Mouse (Mus musculus) kidney, adult 2 months (tissue): ENCODE data around the gene Dnah1. TPM values are rescaled to one million over a fixed set of nuclear protein-coding genes. Genes with fewer than 3 reads are reported as not detected.

Source experiments
- DNase-seq: peaks from one replicate; pipeline ENCODE4 v3.0.0; 2021
- H3K27ac ChIP-seq: fragments of 200-500 bp; 2 replicates; pipeline ENCODE4 v1.5.1; 2012; ENCODE audit warnings: low read depth, low read length, control low read depth, inconsistent platforms; ENCODE audit not compliant: insufficient read depth
- H3K27me3 ChIP-seq: fragments of 200-500 bp; replicated peaks from 2 replicates; pipeline ENCODE4 v1.6.1; 2012; ENCODE audit warnings: mild to moderate bottlenecking, moderate library complexity, low read length, inconsistent platforms; ENCODE audit not compliant: control insufficient read depth, insufficient read depth
- H3K36me3 ChIP-seq: fragments of 200-500 bp; 2 replicates; pipeline ENCODE4 v1.6.1; 2012; ENCODE audit warnings: mild to moderate bottlenecking, moderate library complexity, low read length, inconsistent platforms; ENCODE audit not compliant: control insufficient read depth, insufficient read depth
- H3K4me1 ChIP-seq: fragments of 200-500 bp; 2 replicates; pipeline ENCODE4 v1.6.1; 2011; ENCODE audit warnings: low read length; ENCODE audit not compliant: control insufficient read depth, insufficient read depth
- H3K4me3 ChIP-seq: fragments of 200-500 bp; 2 replicates; pipeline ENCODE4 v1.5.1; 2011; ENCODE audit warnings: mild to moderate bottlenecking, low read depth, low read length, control low read depth; ENCODE audit not compliant: insufficient read depth
- CTCF ChIP-seq: fragments of 200-500 bp; conservative IDR thresholded peaks from 2 replicates; pipeline ENCODE4 v1.5.1; 2011; ENCODE audit warnings: low read depth, mild to moderate bottlenecking, control low read depth, low read length, moderate library complexity, mixed read lengths; ENCODE audit not compliant: insufficient read depth, insufficient read length
- POLR2A ChIP-seq: fragments of 200-500 bp; IDR thresholded peaks from one replicate; pipeline ENCODE4 v1.6.1; 2011; ENCODE audit warnings: low read depth, low read length, control low read depth
- WGBS: fragments of 180-500 bp; shearing (Covaris S2); methylation state at CpG from one replicate; pipeline ENCODE4 v1.1.7; 2018; 5-methylcytosine and 5-hydroxymethylcytosine counted together
- polyA plus RNA-seq: library from polyadenylated mRNA; depleted of rRNA; stranded (reverse); fragments of >200 nt; gene quantifications from 2 replicates; pipeline ENCODE4 v1.2.3, GENCODE M21; 2012

The Dnah1 gene
- polyA plus RNA-seq, 1 experiment = 0.41 TPM

DNA sequence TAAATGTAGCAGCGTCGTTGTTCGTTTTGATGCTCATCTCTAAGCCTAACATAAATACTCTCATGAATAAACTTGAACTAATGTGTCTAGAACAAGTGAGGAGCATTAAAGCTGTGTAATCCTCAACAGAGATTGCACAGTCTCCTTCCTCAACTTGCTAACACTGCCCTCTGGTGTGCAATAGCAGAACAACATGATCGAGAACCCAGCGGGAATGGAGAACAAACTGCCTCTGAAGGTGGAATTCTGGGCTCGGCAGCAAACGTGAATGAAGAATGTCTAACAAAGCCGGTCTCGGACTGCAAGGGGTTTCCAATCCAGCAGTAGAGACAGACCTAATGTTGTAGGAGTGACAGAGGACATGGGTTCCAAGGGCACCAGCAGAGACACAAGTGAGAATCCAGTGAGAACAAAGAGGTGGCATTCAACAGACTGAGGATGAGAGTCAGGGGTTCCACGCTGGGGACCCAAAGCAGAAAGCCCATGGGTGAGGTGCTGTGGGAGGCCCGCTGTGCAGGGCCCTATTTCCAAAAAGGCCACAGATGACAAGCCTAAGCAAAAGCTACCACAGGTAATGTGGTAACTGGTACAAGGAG is 89.6 kb downstream of the Dnah1 start:
- Histone ChIP-seq H3K4me1 (no peaks in the 10 kb centered on the region), H3K36me3 (no peaks in the 10 kb centered on the region), H3K4me3 (no peak overlapping the region), H3K27ac (peak overlapping the region; percentile 63; the same call in 1 of the 2 replicates), H3K27me3 (no peaks in the 10 kb centered on the region)
- WGBS = 11% methylated on average over 11 of the region's 11 CpGs
- TF ChIP-seq POLR2A (no peak), CTCF (peak; percentile 86)
- peak; percentile 86 for DNase-seq

DNA sequence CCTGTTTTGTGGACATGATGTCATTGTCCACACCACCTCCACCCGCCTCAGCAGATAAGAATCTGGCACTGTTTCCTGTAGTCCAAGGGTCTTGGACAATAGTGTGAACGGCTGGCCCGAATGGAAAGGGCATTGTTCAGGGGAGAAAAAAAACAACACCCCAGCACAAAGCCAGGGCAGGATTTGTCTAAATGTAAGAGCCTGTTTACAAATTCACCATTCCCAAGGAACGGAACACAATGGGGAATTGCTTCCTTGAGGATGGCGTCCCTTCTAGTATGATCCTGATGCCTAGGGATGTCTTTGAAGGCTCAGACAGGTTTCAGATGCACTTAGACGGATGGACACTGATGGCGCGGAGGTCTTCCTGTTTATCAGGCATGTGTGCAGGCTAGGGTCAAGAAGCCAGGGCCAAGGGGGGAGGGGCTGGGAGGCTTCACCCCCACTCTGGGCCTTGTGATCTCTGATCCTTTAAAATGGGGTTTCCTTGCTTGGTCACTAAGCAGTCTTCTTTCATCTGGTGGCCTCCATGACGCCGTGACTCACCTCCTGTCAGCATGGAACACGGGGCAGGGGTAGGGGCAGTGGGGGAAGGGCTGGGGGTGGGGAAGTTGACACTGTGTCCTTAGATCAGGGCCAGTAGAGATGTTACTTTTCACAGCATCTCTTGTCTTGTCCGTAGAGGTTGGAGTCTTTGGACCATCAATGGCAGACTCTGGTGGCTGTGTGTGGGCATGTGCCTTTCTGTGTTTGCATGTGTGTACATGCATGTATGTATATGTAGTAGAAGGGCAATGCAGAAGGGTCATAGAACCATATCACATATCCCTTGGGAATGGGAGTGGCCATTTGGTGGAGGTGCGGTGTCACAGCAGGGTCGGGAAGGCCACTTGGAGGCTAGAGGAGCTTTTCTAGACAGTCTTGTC is 90.4 kb downstream of the Dnah1 start:
- H3K4me3 ChIP-seq = no peak overlapping the region
- peak; percentile 79 for DNase-seq
- WGBS = 65% methylated on average over 14 of the region's 14 CpGs
- H3K36me3 ChIP-seq = no peaks in the 10 kb centered on the region
- peak overlapping the region; percentile 72 for H3K27ac ChIP-seq
- no peaks in the 10 kb centered on the region for H3K27me3 ChIP-seq
- no peaks in the 10 kb centered on the region for H3K4me1 ChIP-seq
- TF ChIP-seq POLR2A = no peak
- TF ChIP-seq CTCF = no peak

DNA sequence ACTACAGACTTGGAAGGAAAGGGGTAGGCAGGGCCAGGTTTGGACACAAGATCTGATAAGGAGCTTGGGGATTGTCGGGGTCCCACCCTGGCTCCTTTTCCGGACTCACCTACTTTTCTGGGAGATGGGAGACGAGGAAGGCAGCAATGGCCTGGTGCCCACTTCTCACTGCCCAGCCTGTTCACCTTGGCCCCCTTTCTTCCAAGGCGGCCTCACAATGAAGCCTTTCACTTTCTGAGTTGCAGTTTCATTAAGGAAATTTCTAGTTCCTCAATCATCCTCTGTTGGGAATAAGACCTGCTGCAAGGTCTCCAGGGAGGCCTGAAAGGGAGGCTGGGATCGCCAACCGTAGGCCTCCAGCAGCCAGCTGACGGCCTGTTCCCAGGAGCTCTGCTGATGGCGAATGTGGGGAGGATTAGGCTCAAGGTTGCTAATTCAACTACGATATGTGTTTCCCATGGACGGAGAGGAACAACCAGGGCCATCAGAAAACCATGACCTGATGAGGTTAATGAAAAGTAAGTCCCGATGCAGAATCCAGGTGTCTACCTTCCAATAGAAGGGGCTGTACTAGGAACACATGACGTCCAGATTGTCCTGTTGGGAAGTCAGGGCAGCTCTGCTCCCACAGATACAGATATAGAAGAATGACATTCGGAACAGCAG is 91.2 kb downstream of the Dnah1 start:
- no peak overlapping the region for H3K4me3 ChIP-seq
- no peak for TF ChIP-seq CTCF
- no peak for TF ChIP-seq POLR2A
- WGBS = 75% methylated on average over 13 of the region's 13 CpGs
- peak overlapping the region; percentile 72 for H3K27ac ChIP-seq
- DNase-seq = peak; percentile 50
- H3K27me3 ChIP-seq = no peaks in the 10 kb centered on the region
- H3K4me1 ChIP-seq = no peaks in the 10 kb centered on the region
- no peaks in the 10 kb centered on the region for H3K36me3 ChIP-seq

DNA sequence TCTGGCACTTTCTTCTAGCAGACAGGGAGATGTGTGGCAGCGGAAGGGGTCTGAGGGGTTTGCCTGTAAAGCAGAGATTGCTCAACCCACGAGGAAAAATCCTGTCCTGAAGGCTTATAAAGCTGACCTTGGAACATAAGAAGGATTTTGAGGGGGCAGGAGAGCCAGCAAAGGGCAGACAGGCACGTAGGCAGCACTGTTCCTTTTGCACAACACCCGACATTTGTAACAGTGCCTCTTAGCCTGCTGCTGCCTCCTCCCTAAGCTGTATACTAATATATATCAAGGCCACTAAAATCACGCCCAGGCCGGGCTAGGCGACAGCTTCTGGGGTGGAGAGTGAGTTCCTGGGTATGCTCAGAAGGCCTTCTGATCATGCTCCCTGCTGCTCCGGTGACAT is 93.3 kb downstream of the Dnah1 start:
- no peaks in the 10 kb centered on the region for H3K4me1 ChIP-seq
- TF ChIP-seq POLR2A = no peak
- no peak for TF ChIP-seq CTCF

DNA sequence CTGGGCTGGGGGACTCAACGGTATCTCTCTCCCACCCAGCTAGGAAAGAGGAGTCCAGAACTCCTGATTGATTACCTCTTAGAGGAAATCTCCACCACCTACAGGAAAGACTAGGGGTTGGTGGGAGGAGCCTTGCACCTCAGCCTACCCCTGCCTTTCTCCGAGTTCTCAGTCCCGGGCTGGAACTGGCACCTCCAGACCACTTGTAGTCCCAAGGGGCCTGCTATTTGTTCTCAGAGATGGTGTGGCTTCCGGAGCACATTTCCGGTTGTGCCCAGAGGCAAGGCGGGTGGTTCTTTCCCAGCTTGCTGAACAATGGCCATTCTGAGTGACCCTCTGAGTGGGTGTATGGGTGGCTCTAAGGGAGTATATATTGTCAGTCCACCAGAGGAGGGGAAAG is 95.5 kb downstream of the Dnah1 start:
- H3K36me3 ChIP-seq = no peaks in the 10 kb centered on the region
- peak overlapping the region; percentile 46 for H3K27ac ChIP-seq
- H3K27me3 ChIP-seq = no peaks in the 10 kb centered on the region
- TF ChIP-seq POLR2A (no peak), CTCF (no peak)
- WGBS = 50% methylated on average over 6 of the region's 6 CpGs
- no peak overlapping the region for H3K4me3 ChIP-seq
- peak; percentile 76 for DNase-seq
- no peaks in the 10 kb centered on the region for H3K4me1 ChIP-seq

More for the DNA sequence above, 93.3 kb downstream of the Dnah1 start:
- 66% methylated on average over 8 of the region's 8 CpGs for WGBS
- Histone ChIP-seq H3K36me3 (no peaks in the 10 kb centered on the region), H3K4me3 (no peak overlapping the region), H3K27ac (0 out of 2 replicates have a peak overlapping the region, but pooled peaks have one; percentile 12), H3K27me3 (no peaks in the 10 kb centered on the region)
- no peak for DNase-seq

DNA sequence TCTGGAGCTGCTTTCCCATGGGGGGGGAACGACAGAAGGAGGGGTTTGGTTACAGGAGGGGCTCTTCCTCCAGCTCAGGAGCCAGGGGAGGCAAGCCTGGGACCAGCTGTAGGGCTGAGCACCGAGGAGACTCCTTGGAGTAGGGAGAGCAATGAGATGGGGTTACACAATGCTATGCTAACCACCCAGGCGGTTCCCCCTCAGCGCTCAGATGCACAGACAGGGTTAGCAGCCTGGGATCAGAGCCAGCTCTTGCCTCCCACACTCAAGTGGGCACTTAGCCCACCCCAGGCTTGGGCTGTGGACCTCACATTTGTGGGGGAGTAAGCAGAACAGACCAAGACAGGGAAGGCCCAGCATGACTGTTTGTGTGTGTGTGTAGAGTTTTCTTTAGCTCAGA is 96.7 kb downstream of the Dnah1 start:
- no peak for TF ChIP-seq POLR2A
- no peak for TF ChIP-seq CTCF
- no peak overlapping the region for H3K4me3 ChIP-seq
- no peaks in the 10 kb centered on the region for H3K4me1 ChIP-seq
- WGBS = 51% methylated on average over 4 of the region's 4 CpGs
- no peak for DNase-seq
- no peaks in the 10 kb centered on the region for H3K36me3 ChIP-seq
- H3K27me3 ChIP-seq = no peaks in the 10 kb centered on the region
- H3K27ac ChIP-seq = no peak overlapping the region
